Mouse (Mus musculus) myocyte (in vitro differentiated cells): Measurements from ENCODE around the gene Ddx52. TPM values are rescaled to one million over a fixed set of nuclear protein-coding genes. Genes with fewer than 3 reads are reported as not detected.

Source experiments
- H3K27me3 ChIP-seq: one replicate; pipeline ENCODE4 v1.6.1; 2011; ENCODE audit not compliant: control insufficient read depth, insufficient read depth, insufficient read length
- H3K36me3 ChIP-seq: one replicate; pipeline ENCODE4 v1.6.1; 2011; ENCODE audit not compliant: control insufficient read depth, insufficient read depth
- H3K4me2 ChIP-seq: one replicate; pipeline ENCODE4 v1.6.1; 2011; ENCODE audit warnings: low read depth, control low read depth
- H3K4me3 ChIP-seq: one replicate; pipeline ENCODE4 v1.5.1; 2011; ENCODE audit warnings: mild to moderate bottlenecking, control low read depth, moderate library complexity
- H3K79me2 ChIP-seq: one replicate; pipeline ENCODE4 v1.6.1; 2011; ENCODE audit not compliant: control insufficient read depth, insufficient read depth
- H3ac ChIP-seq: one replicate; pipeline ENCODE4 v1.6.1; 2011; ENCODE audit not compliant: control insufficient read depth, insufficient read length
- CEBPB ChIP-seq: IDR thresholded peaks from 2 replicates; pipeline ENCODE4 v1.6.1; 2011; ENCODE audit warnings: mild to moderate bottlenecking, moderate library complexity; ENCODE audit not compliant: poor library complexity, insufficient read depth, severe bottlenecking
- E2F4 ChIP-seq: IDR thresholded peaks from one replicate; pipeline ENCODE4 v1.6.1; 2011; ENCODE audit warnings: mild to moderate bottlenecking, control low read depth, moderate library complexity; ENCODE audit not compliant: insufficient read depth
- MAX ChIP-seq: IDR thresholded peaks from one replicate; pipeline ENCODE4 v1.6.1; 2011; ENCODE audit warnings: low read depth, mild to moderate bottlenecking, control low read depth
- MYOD1 ChIP-seq, 3 experiments: IDR thresholded peaks; one replicate each; pipeline ENCODE4 v1.6.1; 2011; ENCODE audit warnings: control low read depth in 2 of 3, low read depth in 2 of 3, mild to moderate bottlenecking in 2 of 3, moderate library complexity in 1 of 3; ENCODE audit not compliant: insufficient read length in 2 of 3, control insufficient read depth in 1 of 3
- MYOG ChIP-seq, 3 experiments: IDR thresholded peaks; one replicate each; pipeline ENCODE4 v1.6.1; 2011; ENCODE audit warnings: control low read depth in 2 of 3, low read depth in 2 of 3, mild to moderate bottlenecking in 2 of 3; ENCODE audit not compliant: insufficient read length in 2 of 3, control insufficient read depth in 1 of 3, insufficient read depth in 1 of 3
- POLR2A ChIP-seq: IDR thresholded peaks from one replicate; pipeline ENCODE4 v1.6.1; 2011; ENCODE audit warnings: low read depth, mild to moderate bottlenecking, control low read depth, moderate library complexity; ENCODE audit not compliant: insufficient read length
- POLR2AphosphoS2 ChIP-seq: IDR thresholded peaks from one replicate; pipeline ENCODE4 v1.6.1; 2011; ENCODE audit warnings: low read depth, control low read depth; ENCODE audit not compliant: insufficient read length
- REST ChIP-seq: IDR thresholded peaks from one replicate; pipeline ENCODE4 v1.6.1; 2011; ENCODE audit warnings: mild to moderate bottlenecking, control low read depth, moderate library complexity; ENCODE audit not compliant: insufficient read depth, insufficient read length
- SRF ChIP-seq: IDR thresholded peaks from one replicate; pipeline ENCODE4 v1.6.1; 2011; ENCODE audit warnings: low read depth; ENCODE audit not compliant: control insufficient read depth, insufficient read length
- TCF12 ChIP-seq: IDR thresholded peaks from one replicate; pipeline ENCODE4 v1.6.1; 2011; ENCODE audit warnings: mild to moderate bottlenecking, control low read depth; ENCODE audit not compliant: poor library complexity, insufficient read depth, severe bottlenecking
- TCF3 ChIP-seq: IDR thresholded peaks from one replicate; pipeline ENCODE4 v1.6.1; 2011; ENCODE audit warnings: low read depth, control low read depth; ENCODE audit not compliant: insufficient read length
- USF1 ChIP-seq: IDR thresholded peaks from one replicate; pipeline ENCODE4 v1.6.1; 2011; ENCODE audit warnings: low read depth, mild to moderate bottlenecking, control low read depth, moderate library complexity
- polyA plus RNA-seq: library from polyadenylated mRNA; unstranded; fragments of >200 nt; fragmentation: generic; extraction: Trizol; gene quantifications from one replicate; pipeline ENCODE4 v1.2.1, GENCODE M21; 2012; ENCODE audit warnings: missing spikeins

The Ddx52 gene
- polyA plus RNA-seq, 1 experiment, result 12.1 TPM

DNA sequence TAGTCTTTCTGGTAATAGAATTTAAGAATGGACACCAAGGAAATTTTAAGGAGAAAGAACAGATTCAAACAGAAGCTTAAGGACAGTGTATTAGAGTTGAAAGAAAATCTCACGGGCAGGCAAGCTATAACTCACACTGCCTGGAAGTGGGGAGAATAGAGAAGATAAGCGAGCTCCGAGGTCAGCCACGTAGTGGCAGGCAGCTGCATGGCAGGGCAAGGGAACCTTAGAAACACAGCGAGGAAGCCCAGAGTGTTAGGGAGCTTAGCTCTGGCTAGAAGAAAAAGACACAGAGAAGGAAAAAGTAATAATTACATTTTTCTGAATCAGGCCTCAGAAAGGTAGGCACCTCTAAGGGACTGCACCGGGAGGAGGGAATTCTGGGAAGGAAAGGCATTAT lies 38.1 kb downstream of the Ddx52 start:
- no peaks in the 10 kb centered on the region for H3K27me3 ChIP-seq
- H3K4me3 ChIP-seq, result no peak overlapping the region
- H3ac ChIP-seq, result no peak overlapping the region
- H3K79me2 ChIP-seq, result no peaks in the 10 kb centered on the region
- H3K4me2 ChIP-seq, result no peak overlapping the region
- no peak for TF ChIP-seq E2F4
- no peak for TF ChIP-seq CEBPB
- TF ChIP-seq MYOG (IDR thresholded peaks at IDR 0.05; ENCODE audit: control insufficient read depth in 1 of 3, insufficient read depth in 1 of 3, insufficient read length in 2 of 3, low read depth in 2 of 3), result no peak
- TF ChIP-seq POLR2A, result no peak
- no peak for TF ChIP-seq MAX
- no peak for TF ChIP-seq MYOD1 (IDR thresholded peaks at IDR 0.05; ENCODE audit: control insufficient read depth in 1 of 3, insufficient read length in 2 of 3, low read depth in 2 of 3)
- no peak for TF ChIP-seq REST
- TF ChIP-seq SRF, result no peak
- peaks cover 43% of the 10 kb centered on the region for H3K36me3 ChIP-seq

GRCm38 (mm10) chr11:83981338-83981737 lies 39.5 kb downstream of the Ddx52 start:
- H3K36me3 ChIP-seq, result peaks cover 43% of the 10 kb centered on the region
- no peak overlapping the region for H3K4me3 ChIP-seq
- H3ac ChIP-seq, result no peak overlapping the region
- no peaks in the 10 kb centered on the region for H3K79me2 ChIP-seq
- no peak overlapping the region for H3K4me2 ChIP-seq
- H3K27me3 ChIP-seq, result no peaks in the 10 kb centered on the region
- TF ChIP-seq REST, result no peak
- TF ChIP-seq CEBPB, result no peak
- no peak for TF ChIP-seq SRF

DNA sequence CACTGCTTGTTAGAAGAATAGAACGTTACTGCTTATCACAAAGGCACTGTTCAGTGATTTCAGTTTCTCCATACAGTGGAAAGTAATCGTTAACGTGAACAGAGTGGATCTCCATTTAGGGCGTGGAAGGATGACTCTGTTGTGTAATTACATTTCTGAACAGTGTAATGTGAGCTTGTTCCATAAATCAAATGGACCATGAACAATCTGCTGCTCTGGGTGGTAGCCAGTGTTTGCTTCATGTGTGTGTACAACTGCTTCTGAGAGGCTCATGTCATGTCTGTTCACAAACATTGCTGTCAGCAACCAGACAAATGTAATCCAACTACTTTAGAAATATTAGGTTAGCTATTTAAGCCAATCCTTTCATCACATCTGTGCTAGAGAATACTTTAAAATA lies 49.8 kb downstream of the Ddx52 start:
- Histone ChIP-seq H3K36me3 (peaks cover 40% of the 10 kb centered on the region), H3K27me3 (no peaks in the 10 kb centered on the region), H3K79me2 (no peaks in the 10 kb centered on the region), H3K4me3 (no peak overlapping the region), H3ac (no peak overlapping the region), H3K4me2 (no peak overlapping the region)
- no peak for TF ChIP-seq POLR2AphosphoS2
- TF ChIP-seq SRF, result no peak
- no peak for TF ChIP-seq TCF12
- no peak for TF ChIP-seq POLR2A
- TF ChIP-seq MAX, result no peak
- TF ChIP-seq E2F4, result no peak
- no peak for TF ChIP-seq REST
- no peak for TF ChIP-seq CEBPB
- no peak for TF ChIP-seq MYOD1 (IDR thresholded peaks at IDR 0.05; ENCODE audit: control insufficient read depth in 1 of 3, insufficient read length in 2 of 3, low read depth in 2 of 3)
- no peak for TF ChIP-seq USF1

DNA sequence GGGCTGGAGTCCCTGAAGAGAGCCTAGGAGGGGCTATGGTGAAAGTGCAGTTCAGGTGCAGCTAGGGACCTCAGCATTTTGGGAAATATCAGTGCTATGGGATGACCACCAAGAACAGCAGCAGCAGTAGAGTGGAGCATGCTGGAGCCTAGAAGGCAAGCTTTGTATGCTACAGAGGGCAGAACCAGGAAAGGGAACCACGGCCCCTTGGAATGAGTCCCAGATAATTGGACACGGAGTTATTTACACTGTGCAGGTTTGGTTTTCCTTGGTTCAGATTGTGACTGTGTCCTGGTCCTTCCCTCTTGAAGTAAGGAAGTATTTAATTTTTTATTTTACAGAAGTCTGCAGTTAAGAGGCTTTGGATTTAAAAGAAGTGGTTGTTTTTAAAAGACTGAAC lies 51.6 kb downstream of the Ddx52 start:
- no peak overlapping the region for H3ac ChIP-seq
- no peak overlapping the region for H3K4me3 ChIP-seq
- no peaks in the 10 kb centered on the region for H3K79me2 ChIP-seq
- H3K36me3 ChIP-seq, result peaks cover 46% of the 10 kb centered on the region
- no peaks in the 10 kb centered on the region for H3K27me3 ChIP-seq
- TF ChIP-seq REST, result no peak
- no peak for TF ChIP-seq MAX
- no peak for TF ChIP-seq POLR2AphosphoS2
- no peak for TF ChIP-seq MYOD1 (IDR thresholded peaks at IDR 0.05; ENCODE audit: control insufficient read depth in 1 of 3, insufficient read length in 2 of 3, low read depth in 2 of 3)
- no peak for TF ChIP-seq SRF
- no peak for TF ChIP-seq USF1
- TF ChIP-seq CEBPB, result no peak
- TF ChIP-seq E2F4, result no peak
- no peak for TF ChIP-seq MYOG (IDR thresholded peaks at IDR 0.05; ENCODE audit: control insufficient read depth in 1 of 3, insufficient read depth in 1 of 3, insufficient read length in 2 of 3, low read depth in 2 of 3)
- H3K4me2 ChIP-seq, result no peak overlapping the region

GRCm38 (mm10) chr11:83994481-83994880 lies 52.6 kb downstream of the Ddx52 start:
- no peak for TF ChIP-seq POLR2AphosphoS2
- TF ChIP-seq TCF12, result no peak
- TF ChIP-seq MYOD1 (IDR thresholded peaks at IDR 0.05; ENCODE audit: control insufficient read depth in 1 of 3, insufficient read length in 2 of 3, low read depth in 2 of 3), result no peak
- no peak for TF ChIP-seq MYOG (IDR thresholded peaks at IDR 0.05; ENCODE audit: control insufficient read depth in 1 of 3, insufficient read depth in 1 of 3, insufficient read length in 2 of 3, low read depth in 2 of 3)
- no peak for TF ChIP-seq MAX
- no peak for TF ChIP-seq REST
- no peak for TF ChIP-seq TCF3
- TF ChIP-seq SRF, result no peak
- no peak for TF ChIP-seq CEBPB
- TF ChIP-seq E2F4, result no peak
- TF ChIP-seq POLR2A, result no peak
- no peak for TF ChIP-seq USF1
- no peak overlapping the region for H3ac ChIP-seq
- no peak overlapping the region for H3K4me2 ChIP-seq
- H3K27me3 ChIP-seq, result no peaks in the 10 kb centered on the region
- H3K79me2 ChIP-seq, result no peaks in the 10 kb centered on the region
- no peak overlapping the region for H3K4me3 ChIP-seq
- H3K36me3 ChIP-seq, result peaks cover 44% of the 10 kb centered on the region
